Mouse (Mus musculus) liver, embryonic 14.5 days (tissue): ENCODE measurements at regions not wholly inside any gene's neighbourhood (a gene's known extent, or its start where the extent isn't known, plus 50 kb on each side); places are given as distances from the start of the nearest gene placed in this dataset.
A peak's percentile ranks its signal among the peaks of the same experiment; 100 is the strongest.

Experiments used
- CTCF ChIP-seq: IDR thresholded peaks from 2 replicates; pipeline ENCODE4 v1.5.1; 2016; ENCODE audit warnings: antibody characterized with exemption, low read depth, control low read depth
- EP300 ChIP-seq: IDR thresholded peaks from 2 replicates; pipeline ENCODE4 v1.6.1; 2016; ENCODE audit warnings: antibody characterized with exemption, low read depth

- TF ChIP-seq CTCF, result peak; percentile 84
- no peak for TF ChIP-seq EP300
Observed at GRCm38 (mm10) chr10:69005199-69005872, 145.9 kb upstream of the Rhobtb1 start.
